Mouse (Mus musculus) forebrain, embryonic 10.5 days (tissue): Measurements from ENCODE around the gene Hormad2. TPM values are rescaled to one million over a fixed set of nuclear protein-coding genes. Genes with fewer than 3 reads are reported as not detected.
A peak's percentile ranks its signal among the peaks of the same experiment; 100 is the strongest.

ENCODE experiments used
- DNase-seq: peaks from one replicate; pipeline ENCODE4 v3.0.0-alpha.2; 2017; ENCODE audit warnings: low spot score; ENCODE audit errors: extremely low spot score
- H3K27ac ChIP-seq: fragments of 300-500 bp; sonication (generic); 2 replicates; pipeline ENCODE4 v1.5.1; 2016; ENCODE audit warnings: mild to moderate bottlenecking
- H3K27me3 ChIP-seq: fragments of 300-500 bp; sonication (generic); 2 replicates; pipeline ENCODE4 v1.6.1; 2016; ENCODE audit warnings: mild to moderate bottlenecking; ENCODE audit not compliant: poor library complexity, severe bottlenecking
- H3K36me3 ChIP-seq: fragments of 300-500 bp; sonication (generic); replicated peaks from 2 replicates; pipeline ENCODE4 v1.6.1; 2016; ENCODE audit warnings: mild to moderate bottlenecking, moderate library complexity
- H3K4me1 ChIP-seq: fragments of 300-500 bp; sonication (generic); 2 replicates; pipeline ENCODE4 v1.6.1; 2016
- H3K4me3 ChIP-seq: fragments of 300-500 bp; sonication (generic); 2 replicates; pipeline ENCODE4 v1.5.1; 2016; ENCODE audit warnings: mild to moderate bottlenecking, moderate library complexity
- H3K9me3 ChIP-seq: fragments of 300-500 bp; sonication (generic); 2 replicates; pipeline ENCODE4 v1.6.1; 2016; ENCODE audit warnings: mild to moderate bottlenecking, moderate library complexity
- WGBS: fragments of 180-500 bp; shearing (Covaris S2); methylation state at CpG from one replicate; pipeline ENCODE4 v1.1.7; 2016; 5-methylcytosine and 5-hydroxymethylcytosine counted together
- polyA plus RNA-seq: library from polyadenylated mRNA; unstranded; fragments of >200 nt; fragmentation: Nextera tagmentation; extraction: Ambion mirVana; gene quantifications from 2 replicates; pipeline ENCODE4 v1.2.1, GENCODE M21; 2016

Hormad2 gene
- polyA plus RNA-seq, 1 experiment from 2014 or later = 0.33 TPM

DNA sequence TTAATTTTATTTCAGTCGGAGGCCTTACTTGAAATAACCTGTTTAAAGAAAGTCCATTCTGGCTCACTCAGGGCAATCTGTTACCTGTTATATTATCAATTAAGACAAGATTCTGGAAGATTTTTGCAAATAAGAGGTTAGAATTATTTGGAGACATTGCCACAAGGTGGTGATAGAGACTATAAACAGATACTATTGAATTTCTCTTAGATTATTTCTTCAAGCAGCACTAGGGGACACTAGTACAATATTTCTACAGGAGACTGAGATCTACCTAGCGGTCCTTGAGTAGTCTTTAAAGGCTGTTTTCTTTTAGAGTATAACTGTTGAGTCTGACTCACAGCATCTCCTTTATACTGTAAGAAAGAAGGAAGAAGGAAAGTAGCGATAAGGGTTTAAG is 4.3 kb downstream of the Hormad2 start:
- Histone ChIP-seq H3K4me1 (peaks cover 6% of the 10 kb centered on the region), H3K4me3 (no peak overlapping the region), H3K27me3 (no peaks in the 10 kb centered on the region), H3K9me3 (no peaks in the 10 kb centered on the region), H3K27ac (no peak overlapping the region), H3K36me3 (no peaks in the 10 kb centered on the region)
- WGBS = 86% methylated on average over 3 of the region's 3 CpGs
- DNase-seq = no peak

- DNase-seq = no peak
- Histone ChIP-seq H3K4me1 (no peaks in the 10 kb centered on the region), H3K27ac (no peak overlapping the region), H3K4me3 (no peak overlapping the region), H3K9me3 (no peaks in the 10 kb centered on the region), H3K27me3 (no peaks in the 10 kb centered on the region), H3K36me3 (no peaks in the 10 kb centered on the region)
- WGBS = 63% methylated on average over 4 of the region's 4 CpGs
These were observed 6.4 kb downstream of the Hormad2 start for GRCm38 (mm10) chr11:4434461-4434860.

DNA sequence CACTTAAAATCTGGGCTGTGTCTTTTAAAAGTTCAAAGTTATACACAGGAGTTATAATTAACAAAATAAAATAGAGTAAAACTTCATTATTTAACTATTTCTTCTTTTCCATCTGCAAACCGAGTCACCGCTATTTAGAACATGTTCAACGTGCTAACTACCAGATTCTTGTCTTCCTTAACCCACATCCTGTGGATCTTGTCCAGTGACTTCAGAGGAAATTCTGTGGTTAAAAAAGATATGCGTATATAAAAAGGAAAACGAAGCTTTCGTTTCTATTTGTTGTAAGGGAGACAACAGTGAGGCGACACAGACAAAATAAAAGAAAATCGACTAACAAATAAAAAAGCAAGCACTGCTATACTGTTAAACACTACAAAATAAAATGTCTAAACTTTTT is 17.1 kb downstream of the Hormad2 start:
- H3K9me3 ChIP-seq = no peaks in the 10 kb centered on the region

DNA sequence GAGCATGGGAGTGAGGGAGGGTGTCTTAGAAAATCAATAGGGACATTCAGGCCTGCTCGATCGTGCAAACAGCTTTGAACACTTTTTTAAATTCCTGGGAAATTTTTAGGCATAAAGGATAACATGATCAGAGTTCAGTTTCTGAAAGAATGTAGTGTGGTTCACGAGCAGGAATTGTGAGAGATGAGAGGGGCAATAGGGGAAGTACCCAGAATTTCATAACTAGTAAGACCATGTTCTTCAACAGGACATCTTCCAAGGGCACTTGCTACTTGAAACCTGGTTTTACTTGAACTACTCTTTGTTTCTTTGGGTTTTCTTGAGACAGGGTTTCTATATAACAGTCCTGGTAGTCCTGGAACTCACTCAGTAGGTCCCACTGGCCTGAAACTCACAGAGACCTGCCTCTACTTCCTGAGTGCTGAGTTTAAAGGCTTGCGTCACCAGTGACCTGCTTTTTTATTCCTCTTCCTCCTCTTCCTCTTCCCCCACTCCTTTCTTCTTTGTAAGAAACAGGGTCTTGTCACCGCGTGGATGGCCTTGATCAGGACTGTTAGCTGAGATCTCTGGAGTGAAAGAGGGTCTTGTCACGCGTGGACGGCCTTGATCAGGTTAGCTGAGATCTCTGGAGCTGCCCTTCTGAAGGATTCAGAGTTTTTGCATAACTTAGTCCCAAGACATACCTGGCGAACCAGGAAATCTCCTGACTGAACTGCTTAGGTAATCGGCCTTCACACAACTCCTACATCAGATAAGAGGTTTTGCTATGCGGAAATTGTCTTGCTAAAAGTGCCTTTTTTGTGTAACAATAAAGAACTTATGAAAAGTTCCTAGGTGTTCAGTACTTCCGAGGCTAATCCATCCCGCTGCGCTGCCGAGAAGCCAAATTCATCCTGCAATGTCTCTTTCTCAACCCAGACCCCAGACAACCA is 18.1 kb downstream of the Hormad2 start:
- no peak for DNase-seq
- no peaks in the 10 kb centered on the region for H3K36me3 ChIP-seq
- H3K27ac ChIP-seq = no peak overlapping the region
- 82% methylated on average over 16 of the region's 16 CpGs for WGBS
- H3K9me3 ChIP-seq = no peaks in the 10 kb centered on the region
- no peak overlapping the region for H3K4me3 ChIP-seq
- H3K27me3 ChIP-seq = no peaks in the 10 kb centered on the region
- H3K4me1 ChIP-seq = no peaks in the 10 kb centered on the region

More for the DNA sequence above, 17.1 kb downstream of the Hormad2 start:
- H3K27me3 ChIP-seq = no peaks in the 10 kb centered on the region
- DNase-seq = no peak
- no peak overlapping the region for H3K27ac ChIP-seq
- WGBS = 89% methylated on average over 8 of the region's 8 CpGs
- no peaks in the 10 kb centered on the region for H3K36me3 ChIP-seq
- no peaks in the 10 kb centered on the region for H3K4me1 ChIP-seq
- H3K4me3 ChIP-seq = no peak overlapping the region

DNA sequence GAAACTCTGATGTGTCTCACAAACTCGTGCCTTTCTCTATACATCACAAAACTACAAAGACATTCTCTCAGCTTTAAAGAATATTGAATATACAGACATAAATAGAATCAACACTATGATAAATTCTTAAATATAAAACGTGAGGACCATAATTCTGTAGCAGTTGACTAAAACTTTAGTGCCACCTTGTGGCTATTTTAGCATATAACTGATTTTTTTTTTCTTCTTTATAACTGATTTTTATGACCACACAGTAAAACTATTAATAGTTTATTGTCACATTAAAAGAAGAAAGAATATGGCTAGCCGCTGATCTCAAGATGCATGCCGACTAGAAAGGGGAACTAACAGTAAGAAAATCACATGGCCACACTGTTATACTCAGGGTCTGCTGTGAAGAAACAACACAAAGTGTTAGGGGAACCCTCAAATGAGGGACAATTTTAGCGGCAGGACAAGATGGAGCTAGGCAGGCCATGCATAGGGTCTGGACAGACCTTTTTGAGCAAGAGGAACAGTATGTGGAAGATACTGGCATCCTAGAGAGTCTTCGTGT is 18.9 kb downstream of the Hormad2 start:
- no peaks in the 10 kb centered on the region for H3K27me3 ChIP-seq
- H3K9me3 ChIP-seq = no peaks in the 10 kb centered on the region
- H3K4me3 ChIP-seq = no peak overlapping the region
- no peak overlapping the region for H3K27ac ChIP-seq
- no peaks in the 10 kb centered on the region for H3K36me3 ChIP-seq
- 58% methylated on average over 6 of the region's 6 CpGs for WGBS
- DNase-seq = no peak
- H3K4me1 ChIP-seq = no peaks in the 10 kb centered on the region

- Histone ChIP-seq H3K36me3 (no peaks in the 10 kb centered on the region), H3K9me3 (no peaks in the 10 kb centered on the region), H3K4me1 (no peaks in the 10 kb centered on the region), H3K27me3 (no peaks in the 10 kb centered on the region), H3K4me3 (no peak overlapping the region), H3K27ac (no peak overlapping the region)
- no peak for DNase-seq
- 91% methylated on average over 3 of the region's 3 CpGs for WGBS
These were observed 22.9 kb downstream of the Hormad2 start for GRCm38 (mm10) chr11:4417986-4418385.

DNA sequence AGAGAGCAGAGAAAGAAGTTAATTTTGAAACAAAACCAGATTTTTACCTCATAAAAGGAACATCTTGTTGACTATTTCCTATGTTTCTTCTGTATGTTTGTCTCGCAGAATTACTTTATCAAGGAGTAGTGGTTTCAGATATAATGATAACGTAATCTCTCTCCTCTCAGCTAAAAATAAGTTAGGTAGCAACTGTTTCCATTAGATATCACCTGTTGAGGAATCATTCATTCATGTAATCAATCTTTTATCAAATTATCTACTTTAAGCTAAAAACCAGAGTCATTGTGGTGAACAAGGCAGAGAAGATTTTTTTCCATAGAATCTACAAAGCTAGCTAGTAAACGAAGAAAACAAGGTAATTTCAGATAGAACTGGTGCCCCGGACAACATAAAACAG is 28.6 kb downstream of the Hormad2 start:
- Histone ChIP-seq H3K4me1 (no peaks in the 10 kb centered on the region), H3K27ac (no peak overlapping the region), H3K36me3 (no peaks in the 10 kb centered on the region), H3K27me3 (no peaks in the 10 kb centered on the region), H3K9me3 (no peaks in the 10 kb centered on the region), H3K4me3 (no peak overlapping the region)
- no peak for DNase-seq
- 93% methylated on average over 4 of the region's 4 CpGs for WGBS

DNA sequence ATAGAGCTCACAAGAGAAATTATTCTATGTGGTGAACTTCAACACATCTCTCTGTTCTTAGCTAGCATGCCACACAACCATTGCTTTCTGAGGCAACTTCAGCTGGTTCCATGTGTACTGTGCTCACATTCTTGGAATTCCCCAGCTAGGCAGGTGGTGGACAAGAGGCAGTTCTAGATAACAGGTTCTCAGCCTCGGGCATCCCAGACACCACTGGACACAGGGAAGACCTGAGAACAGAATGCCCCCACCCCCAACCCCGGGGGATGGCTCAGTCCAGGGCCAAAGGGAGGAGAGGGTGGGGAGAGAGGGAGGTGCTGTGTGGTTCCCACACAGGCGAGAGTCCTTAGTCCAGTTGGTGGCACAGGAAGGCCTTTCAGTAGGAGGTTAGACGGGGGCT is 36.6 kb downstream of the Hormad2 start:
- Histone ChIP-seq H3K4me1 (peaks cover 3% of the 10 kb centered on the region), H3K4me3 (no peak overlapping the region), H3K27me3 (no peaks in the 10 kb centered on the region), H3K36me3 (no peaks in the 10 kb centered on the region), H3K9me3 (no peaks in the 10 kb centered on the region), H3K27ac (0 out of 2 replicates have a peak overlapping the region, but pooled peaks have one; percentile 20)
- 49% methylated on average over 4 of the region's 4 CpGs for WGBS
- DNase-seq = no peak

- H3K9me3 ChIP-seq = no peaks in the 10 kb centered on the region
- no peak overlapping the region for H3K27ac ChIP-seq
- H3K27me3 ChIP-seq = no peaks in the 10 kb centered on the region
- no peaks in the 10 kb centered on the region for H3K36me3 ChIP-seq
- DNase-seq = no peak
- peaks cover 9% of the 10 kb centered on the region for H3K4me1 ChIP-seq
- WGBS = 86% methylated on average over 7 of the region's 7 CpGs
- H3K4me3 ChIP-seq = no peak overlapping the region
These were observed 37.5 kb downstream of the Hormad2 start for GRCm38 (mm10) chr11:4403381-4403780.

GRCm38 (mm10) chr11:4401251-4401650 is 39.7 kb downstream of the Hormad2 start:
- Histone ChIP-seq H3K4me1 (peaks cover 9% of the 10 kb centered on the region), H3K27me3 (no peaks in the 10 kb centered on the region), H3K36me3 (no peaks in the 10 kb centered on the region), H3K9me3 (no peaks in the 10 kb centered on the region), H3K4me3 (no peak overlapping the region), H3K27ac (no peak overlapping the region)
- 85% methylated on average over 5 of the region's 5 CpGs for WGBS
- DNase-seq = no peak

DNA sequence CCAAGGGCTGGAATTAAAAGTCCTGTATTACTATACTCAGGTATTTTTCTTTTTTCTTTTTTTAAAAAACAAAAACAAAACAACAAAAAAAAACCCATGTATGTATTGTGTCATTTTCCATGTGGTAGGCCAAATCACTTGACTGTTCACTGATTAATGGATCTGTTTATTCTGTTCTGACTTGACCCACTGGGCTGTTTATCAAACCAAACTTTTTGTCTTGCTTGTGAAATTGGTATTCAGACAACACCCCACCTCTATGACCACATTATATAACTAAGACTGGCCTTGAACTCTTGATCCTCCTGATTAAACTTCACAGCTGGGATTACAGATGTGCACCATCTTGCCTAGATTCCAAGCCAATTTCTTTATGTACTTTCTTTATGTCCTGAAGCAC is 46.7 kb downstream of the Hormad2 start:
- Histone ChIP-seq H3K27ac (no peak overlapping the region), H3K27me3 (no peaks in the 10 kb centered on the region), H3K4me1 (peaks cover 6% of the 10 kb centered on the region), H3K4me3 (no peak overlapping the region), H3K9me3 (no peaks in the 10 kb centered on the region), H3K36me3 (no peaks in the 10 kb centered on the region)
- DNase-seq = no peak

DNA sequence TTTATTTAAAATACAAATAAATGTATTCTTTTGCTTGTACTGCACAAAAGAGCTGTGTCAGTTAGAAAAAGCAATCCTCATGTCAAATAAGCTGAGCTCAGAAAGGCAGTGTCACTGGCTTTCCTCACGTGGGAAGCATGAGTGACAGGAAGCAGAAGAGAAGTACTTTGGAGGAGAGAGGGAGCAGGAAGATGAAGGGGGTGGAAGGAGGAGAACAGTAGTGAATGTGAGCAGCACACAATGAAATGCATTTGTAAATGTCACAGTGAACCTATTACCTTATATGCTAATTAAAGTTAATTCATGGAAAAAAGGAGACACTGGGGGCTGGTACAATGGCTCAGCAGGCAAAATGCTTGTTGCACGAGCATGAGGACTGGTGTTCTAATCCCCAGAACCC is 52.9 kb downstream of the Hormad2 start:
- Histone ChIP-seq H3K4me1 (no peaks in the 10 kb centered on the region), H3K9me3 (no peaks in the 10 kb centered on the region), H3K27me3 (no peaks in the 10 kb centered on the region), H3K27ac (no peak overlapping the region), H3K36me3 (no peaks in the 10 kb centered on the region), H3K4me3 (no peak overlapping the region)
- WGBS = 13% methylated on average over 2 of the region's 2 CpGs
- no peak for DNase-seq

DNA sequence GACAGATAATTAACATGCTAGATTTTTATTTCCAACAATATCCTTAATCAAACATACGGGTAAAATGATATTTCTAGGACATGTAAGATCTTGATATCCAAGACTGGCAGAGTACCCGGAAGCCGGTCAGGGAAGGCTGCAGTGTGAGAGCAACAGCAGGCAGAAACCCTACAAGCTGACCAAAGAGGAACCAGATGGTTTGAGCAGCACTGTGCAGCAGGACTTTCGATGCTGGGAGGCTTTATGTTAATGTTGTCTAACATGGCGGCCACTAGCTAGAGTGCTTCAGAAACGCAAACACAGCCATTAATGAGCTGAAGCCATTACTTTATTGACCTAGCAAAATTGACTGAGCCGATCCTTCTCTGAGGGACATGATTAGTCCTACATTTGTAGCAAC is 58.6 kb downstream of the Hormad2 start:
- Histone ChIP-seq H3K4me3 (no peak overlapping the region), H3K27ac (no peak overlapping the region), H3K4me1 (no peaks in the 10 kb centered on the region), H3K36me3 (no peaks in the 10 kb centered on the region), H3K9me3 (no peaks in the 10 kb centered on the region), H3K27me3 (no peaks in the 10 kb centered on the region)
- DNase-seq = no peak
- 90% methylated on average over 7 of the region's 7 CpGs for WGBS
